Mouse (Mus musculus) bone marrow, adult 2 months (tissue): ENCODE data around the gene Farp1. TPM values are rescaled to one million over a fixed set of nuclear protein-coding genes. Genes with fewer than 3 reads are reported as not detected.

Experiments
- H3K27ac ChIP-seq: fragments of 200-500 bp; 2 replicates; pipeline ENCODE4 v1.5.1; 2012; ENCODE audit warnings: low read depth, mild to moderate bottlenecking, control low read depth, inconsistent platforms, low read length; ENCODE audit not compliant: control insufficient read depth, poor library complexity, insufficient read depth
- H3K4me1 ChIP-seq: fragments of 200-500 bp; 2 replicates; pipeline ENCODE4 v1.6.1; 2011; ENCODE audit warnings: low read length; ENCODE audit not compliant: control insufficient read depth, insufficient read depth
- H3K4me3 ChIP-seq: fragments of 200-500 bp; replicated peaks from 2 replicates; pipeline ENCODE3; 2011; ENCODE audit warnings: mild to moderate bottlenecking, low read depth, low read length, control low read depth; ENCODE audit not compliant: control insufficient read depth
- CTCF ChIP-seq: fragments of 200-500 bp; IDR thresholded peaks from 2 replicates; pipeline ENCODE4 v1.5.1; 2011; ENCODE audit warnings: low read length, control low read depth; ENCODE audit not compliant: control insufficient read depth, insufficient read depth
- POLR2A ChIP-seq: fragments of 200-500 bp; IDR thresholded peaks from 2 replicates; pipeline ENCODE4 v1.6.1; 2011; ENCODE audit warnings: low read depth, mild to moderate bottlenecking, control low read depth, low read length, borderline replicate concordance; ENCODE audit not compliant: control insufficient read depth
- WGBS: fragments of 180-500 bp; shearing (Covaris S2); methylation state at CpG from one replicate; pipeline ENCODE4 v1.1.7; 2018; 5-methylcytosine and 5-hydroxymethylcytosine counted together
- polyA plus RNA-seq: library from polyadenylated mRNA; stranded (reverse); fragments of >200 nt; gene quantifications from 2 replicates; pipeline ENCODE4 v1.2.4, GENCODE M21; 2011; ENCODE audit warnings: low replicate concordance; ENCODE audit not compliant: missing spikeins, insufficient read depth, insufficient read length

Gene Farp1
- polyA plus RNA-seq, 1 experiment = 4.2 TPM

DNA sequence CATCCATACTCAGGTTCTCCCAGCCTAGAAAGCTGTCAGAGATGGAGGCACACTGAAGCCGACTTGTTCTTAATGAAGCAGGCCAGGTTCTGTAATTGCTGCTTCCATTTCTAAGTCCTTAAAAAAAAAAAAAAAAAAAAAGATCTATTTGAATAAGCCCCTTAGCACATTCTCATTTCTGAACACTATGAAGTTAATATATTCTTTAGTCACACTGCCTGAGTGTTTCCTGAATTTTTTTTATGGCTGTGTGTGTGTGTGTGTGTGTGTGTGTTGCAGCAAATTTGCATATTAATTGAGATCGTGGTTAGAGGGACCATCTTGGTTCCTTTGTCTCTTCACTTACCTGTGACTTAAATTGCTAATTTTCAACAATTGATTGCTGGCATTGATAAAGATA is 47.8 kb downstream of the Farp1 start:
- TF ChIP-seq CTCF (no peak), POLR2A (no peak)
- WGBS = 69% methylated on average over 2 of the region's 2 CpGs
- Histone ChIP-seq H3K27ac (no peak overlapping the region), H3K4me3 (no peak overlapping the region), H3K4me1 (no peaks in the 10 kb centered on the region)

DNA sequence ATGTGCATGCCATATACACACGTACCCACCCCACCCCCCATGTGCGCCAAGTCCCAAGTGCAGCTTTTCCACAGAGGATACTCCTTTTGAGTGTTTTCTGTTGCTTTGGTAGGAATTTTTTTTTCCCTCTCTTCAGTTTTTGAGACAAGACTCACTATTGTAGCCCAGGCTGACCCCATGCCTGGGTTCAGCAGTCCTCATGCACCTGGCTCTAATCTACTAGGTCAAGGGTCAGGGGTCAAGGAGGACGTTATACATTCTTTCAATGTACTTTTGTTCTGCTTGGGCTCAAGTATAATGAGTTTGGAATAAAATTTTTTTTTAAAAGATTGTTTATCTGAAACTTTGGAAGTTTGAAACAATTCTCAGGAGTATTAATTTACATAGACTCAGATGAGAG is 48.4 kb downstream of the Farp1 start:
- WGBS = 75% methylated on average over 3 of the region's 3 CpGs

DNA sequence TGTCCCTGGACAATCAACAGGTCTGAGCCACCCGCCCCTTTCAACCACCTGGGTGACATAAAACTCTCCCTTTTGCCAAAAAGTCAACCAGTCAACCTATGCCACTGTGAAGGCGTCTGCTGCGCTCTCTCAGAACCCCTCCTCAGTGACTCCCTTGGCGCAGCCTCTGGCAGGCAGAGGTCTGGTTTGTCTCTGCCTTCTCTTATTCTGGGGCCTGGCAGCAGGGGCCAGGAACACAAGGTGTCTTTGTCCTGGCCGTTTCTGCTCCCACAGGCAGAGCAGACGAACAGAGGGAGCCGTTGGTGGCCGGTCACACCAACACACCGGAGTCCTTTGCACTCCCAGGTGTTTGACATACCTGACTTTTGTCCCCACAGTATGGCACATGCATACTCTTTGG is 57.5 kb downstream of the Farp1 start:
- no peaks in the 10 kb centered on the region for H3K4me1 ChIP-seq
- 85% methylated on average over 9 of the region's 9 CpGs for WGBS
- no peak overlapping the region for H3K27ac ChIP-seq
- TF ChIP-seq POLR2A = no peak
- no peak for TF ChIP-seq CTCF
- no peak overlapping the region for H3K4me3 ChIP-seq

More for the DNA sequence above, 48.4 kb downstream of the Farp1 start:
- no peak overlapping the region for H3K27ac ChIP-seq
- no peak overlapping the region for H3K4me3 ChIP-seq
- no peaks in the 10 kb centered on the region for H3K4me1 ChIP-seq
- TF ChIP-seq POLR2A (no peak), CTCF (no peak)

GRCm38 (mm10) chr14:121093860-121094259 is 58.9 kb downstream of the Farp1 start:
- TF ChIP-seq POLR2A = no peak
- no peak for TF ChIP-seq CTCF
- Histone ChIP-seq H3K27ac (no peak overlapping the region), H3K4me3 (no peak overlapping the region), H3K4me1 (no peaks in the 10 kb centered on the region)
- WGBS = 86% methylated on average over 6 of the region's 6 CpGs

DNA sequence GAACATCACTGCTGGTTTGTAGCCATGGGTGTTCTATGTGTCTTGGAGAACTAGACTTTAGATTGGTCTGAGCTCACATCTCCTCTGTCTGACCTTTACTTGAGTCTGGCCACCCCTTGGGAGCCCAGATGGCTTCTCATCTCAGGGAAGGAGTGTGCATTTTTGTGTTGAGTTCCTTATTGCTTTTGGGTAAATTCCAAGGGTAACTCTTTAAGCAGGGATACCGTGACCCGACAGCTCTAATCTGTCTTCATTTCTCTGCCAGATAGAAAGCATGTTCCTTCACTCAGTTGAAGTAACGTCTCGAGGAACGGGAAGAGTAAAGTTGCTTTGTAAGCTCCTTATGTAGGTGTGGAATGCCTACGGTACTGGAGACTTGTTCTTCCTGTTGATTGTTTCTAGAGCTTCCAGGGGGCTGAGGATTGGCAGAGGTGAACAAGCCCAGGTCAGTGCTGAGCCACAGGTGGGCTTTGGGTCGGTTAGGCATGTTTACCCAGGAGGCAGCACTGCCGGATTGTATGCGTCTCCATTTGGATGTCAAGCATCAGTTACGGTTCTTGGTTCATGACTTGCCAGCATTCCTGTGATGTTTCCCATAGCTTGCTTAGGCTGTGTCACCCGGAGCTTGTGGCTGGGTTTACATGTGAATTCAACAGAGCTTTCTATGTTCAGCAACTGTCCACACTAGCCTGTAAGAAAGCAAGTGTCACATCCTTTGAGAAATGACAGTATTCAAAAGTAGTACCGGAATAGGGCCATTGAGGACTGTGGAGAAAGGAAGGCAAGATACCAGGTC is 62.8 kb downstream of the Farp1 start:
- Histone ChIP-seq H3K27ac (no peak overlapping the region), H3K4me1 (no peaks in the 10 kb centered on the region), H3K4me3 (no peak overlapping the region)
- WGBS = 85% methylated on average over 12 of the region's 12 CpGs
- TF ChIP-seq CTCF (no peak), POLR2A (no peak)

DNA sequence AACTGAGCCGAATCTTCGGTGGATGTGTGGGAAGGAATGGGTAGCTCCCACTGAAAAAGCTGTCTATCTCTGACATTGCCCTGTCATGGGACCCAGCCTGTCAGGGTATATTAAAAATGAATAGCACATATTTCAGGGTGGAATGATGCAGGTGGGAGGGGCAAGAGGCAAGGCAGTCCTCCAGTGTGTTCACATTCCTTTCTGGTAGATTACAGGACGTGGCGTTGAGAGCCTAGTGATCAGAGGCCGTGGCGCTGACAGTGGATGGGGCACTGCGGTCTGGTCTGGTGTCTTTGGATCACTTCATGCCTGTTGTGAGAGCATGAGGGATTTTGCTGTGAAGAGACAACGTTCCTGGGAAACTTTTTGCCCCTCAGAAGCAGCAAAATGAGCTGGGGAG is 64.1 kb downstream of the Farp1 start:
- no peaks in the 10 kb centered on the region for H3K4me1 ChIP-seq
- WGBS = 89% methylated on average over 8 of the region's 8 CpGs
- no peak for TF ChIP-seq POLR2A
- TF ChIP-seq CTCF = no peak
- no peak overlapping the region for H3K4me3 ChIP-seq
- no peak overlapping the region for H3K27ac ChIP-seq

GRCm38 (mm10) chr14:121099876-121100275 is 64.9 kb downstream of the Farp1 start:
- H3K4me1 ChIP-seq = no peaks in the 10 kb centered on the region
- H3K27ac ChIP-seq = no peak overlapping the region
- WGBS = 79% methylated on average over 2 of the region's 2 CpGs
- no peak overlapping the region for H3K4me3 ChIP-seq
- no peak for TF ChIP-seq POLR2A
- no peak for TF ChIP-seq CTCF

GRCm38 (mm10) chr14:121100829-121101228 is 65.8 kb downstream of the Farp1 start:
- TF ChIP-seq CTCF (no peak), POLR2A (no peak)
- H3K4me1 ChIP-seq = no peaks in the 10 kb centered on the region
- 49% methylated on average over 2 of the region's 2 CpGs for WGBS

More at GRCm38 (mm10) chr14:121100829-121101228, 65.8 kb downstream of the Farp1 start:
- Histone ChIP-seq H3K27ac (no peak overlapping the region), H3K4me3 (no peak overlapping the region)
